Mouse (Mus musculus): Measurements from ENCODE around the gene Car6.
A peak's percentile ranks its signal among the peaks of the same experiment; 100 is the strongest.

Car6 gene

DNA sequence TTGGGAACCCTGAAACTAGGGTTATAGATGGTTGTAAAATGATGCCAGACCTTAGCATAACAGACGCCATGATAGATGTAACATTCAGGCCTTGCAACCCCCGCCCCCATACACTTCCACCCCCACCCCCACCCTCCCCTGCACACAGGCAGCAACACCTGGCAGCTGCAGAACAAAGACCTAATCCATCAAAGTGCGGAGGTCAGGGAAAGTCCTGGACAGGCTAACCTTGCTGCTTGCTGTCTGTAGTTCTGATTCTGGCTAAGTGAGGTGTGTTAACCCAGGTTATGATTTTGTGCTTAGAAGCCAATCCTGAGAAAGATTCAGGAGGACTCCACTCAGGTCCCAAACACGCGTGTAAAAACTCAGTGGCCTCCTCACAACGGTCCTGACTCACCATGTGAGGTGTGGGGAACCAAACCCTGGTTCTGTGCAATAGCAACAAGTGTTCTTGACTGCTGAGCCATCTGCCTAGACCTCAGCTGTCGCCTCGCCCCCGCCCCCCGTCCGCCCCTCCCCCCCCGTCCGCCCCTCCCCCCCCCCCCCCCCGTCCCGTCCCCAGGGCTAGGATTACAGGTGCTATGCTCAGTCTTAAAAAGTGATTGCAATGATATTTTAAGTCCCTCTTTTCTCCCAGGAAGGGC lies 28.7 kb upstream of the Car6 start:
- no peak for DNase-seq (ENCODE audit: extremely low spot score)

DNA sequence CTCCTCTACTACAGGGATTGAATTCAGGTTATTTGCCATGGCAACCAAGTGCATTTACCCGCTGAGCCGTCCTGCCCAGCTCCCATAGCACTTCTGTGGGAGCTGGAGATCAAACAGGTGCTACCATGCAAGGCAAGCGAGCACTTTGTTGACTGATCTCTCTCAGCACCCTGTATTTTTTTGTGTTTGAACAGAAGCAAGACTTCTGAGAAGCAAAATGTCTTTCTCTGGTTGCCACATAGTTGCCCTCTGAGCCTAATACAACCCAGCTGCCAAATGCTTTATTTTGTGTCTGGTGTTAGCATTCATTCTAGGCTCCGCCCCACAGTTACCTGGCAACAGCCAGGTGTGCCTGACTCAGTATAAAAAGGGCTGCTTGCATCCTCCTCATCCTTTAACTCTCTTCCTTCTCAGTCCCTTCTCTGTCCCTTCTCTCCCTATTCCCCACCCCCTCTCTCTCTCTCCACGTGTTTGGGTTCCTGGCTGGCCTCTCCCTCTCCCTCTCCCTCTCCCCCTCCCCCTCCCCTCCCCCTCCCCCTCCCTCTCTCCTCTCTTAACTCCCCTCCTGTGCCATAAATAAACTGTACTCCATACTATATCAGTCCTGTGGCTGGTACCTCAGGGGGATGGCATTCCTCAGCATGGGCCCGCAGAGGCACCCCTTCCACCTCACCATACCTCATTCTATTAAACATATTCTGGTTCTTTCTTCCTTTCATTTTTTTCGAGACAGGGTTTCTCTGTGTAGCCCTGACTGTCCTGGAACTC lies 27.6 kb upstream of the Car6 start:
- DNase-seq (ENCODE audit: extremely low spot score), result no peak

DNA sequence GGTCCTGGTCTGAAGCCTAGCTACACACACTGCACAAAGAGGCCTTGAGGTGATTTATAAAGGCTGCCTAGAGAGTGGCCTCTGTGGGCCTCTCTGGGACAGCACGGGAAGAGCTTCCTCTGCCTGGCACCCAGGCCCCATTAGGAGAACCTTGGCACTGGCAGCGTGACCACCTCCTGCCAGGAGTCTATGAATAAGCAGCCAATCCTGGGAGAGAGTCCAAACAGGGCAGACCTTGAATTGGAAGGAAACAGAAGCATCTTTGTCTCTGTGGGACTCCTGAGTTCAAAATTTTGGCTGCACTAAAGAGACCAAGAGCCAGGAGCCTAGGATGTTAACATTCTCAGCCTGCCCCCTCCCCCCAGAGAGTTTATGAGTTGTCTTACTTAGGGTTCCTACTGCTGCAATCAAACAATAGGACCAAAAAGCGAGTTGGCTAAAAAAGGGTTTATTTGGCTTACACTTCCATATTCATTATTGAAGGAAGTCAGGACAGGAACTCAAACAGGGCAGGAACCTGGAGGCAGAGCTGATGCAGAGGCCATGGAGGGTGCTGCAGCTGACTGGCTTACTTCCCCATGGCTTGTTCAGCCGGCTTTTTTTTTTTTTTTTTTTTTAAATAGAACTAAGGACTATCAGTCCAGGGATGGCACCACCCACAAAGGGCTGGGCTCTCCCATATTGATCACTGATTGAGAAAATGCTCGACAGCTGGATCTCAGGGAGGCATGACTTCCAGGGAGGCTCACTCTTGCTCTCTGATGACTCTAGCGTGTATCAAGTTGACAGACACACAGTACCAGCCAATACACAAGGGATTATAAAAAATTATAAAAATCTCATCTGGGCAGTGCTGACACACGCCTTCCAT lies 25.9 kb upstream of the Car6 start:
- DNase-seq (ENCODE audit: extremely low spot score), result no peak

DNA sequence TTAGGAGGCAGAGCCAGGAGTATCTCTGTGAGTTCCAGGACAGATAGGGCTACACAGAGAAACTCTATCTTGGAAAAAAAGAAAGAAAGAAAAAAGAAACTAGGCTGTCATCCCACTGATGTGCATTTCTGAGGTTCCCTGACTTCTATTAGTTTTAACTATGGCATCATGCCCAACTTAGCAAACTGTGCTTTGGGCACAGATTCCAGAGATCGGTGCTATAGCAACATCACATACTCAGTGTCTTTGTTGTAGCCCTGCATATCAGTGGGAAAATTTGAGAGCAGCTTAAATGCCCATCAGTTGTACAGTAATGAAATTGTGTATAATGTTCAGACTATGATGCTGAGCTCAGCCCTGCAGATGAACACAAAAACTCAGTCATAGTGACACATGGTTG lies 24.6 kb upstream of the Car6 start:
- no peak for DNase-seq (ENCODE audit: extremely low spot score)

DNA sequence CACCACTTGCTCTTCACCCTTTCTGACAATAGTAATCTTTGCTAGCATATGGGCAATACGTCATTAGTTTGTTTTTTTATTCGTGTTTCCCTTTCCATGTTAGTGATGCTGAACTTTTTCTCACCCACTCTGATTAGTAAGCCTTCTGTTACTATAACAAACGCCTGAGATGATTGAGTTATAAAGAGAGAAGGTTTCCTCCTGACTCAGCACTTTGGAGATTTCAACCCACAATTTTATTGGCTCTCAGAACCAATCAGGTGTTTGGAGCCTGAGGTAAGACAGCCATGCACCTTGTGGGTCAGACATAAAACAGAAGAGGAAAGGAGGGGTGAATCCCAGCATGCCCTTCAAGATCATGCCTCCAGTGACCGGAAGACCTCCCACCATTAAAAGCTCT lies 22.7 kb upstream of the Car6 start:
- no peak for DNase-seq (ENCODE audit: extremely low spot score)

DNA sequence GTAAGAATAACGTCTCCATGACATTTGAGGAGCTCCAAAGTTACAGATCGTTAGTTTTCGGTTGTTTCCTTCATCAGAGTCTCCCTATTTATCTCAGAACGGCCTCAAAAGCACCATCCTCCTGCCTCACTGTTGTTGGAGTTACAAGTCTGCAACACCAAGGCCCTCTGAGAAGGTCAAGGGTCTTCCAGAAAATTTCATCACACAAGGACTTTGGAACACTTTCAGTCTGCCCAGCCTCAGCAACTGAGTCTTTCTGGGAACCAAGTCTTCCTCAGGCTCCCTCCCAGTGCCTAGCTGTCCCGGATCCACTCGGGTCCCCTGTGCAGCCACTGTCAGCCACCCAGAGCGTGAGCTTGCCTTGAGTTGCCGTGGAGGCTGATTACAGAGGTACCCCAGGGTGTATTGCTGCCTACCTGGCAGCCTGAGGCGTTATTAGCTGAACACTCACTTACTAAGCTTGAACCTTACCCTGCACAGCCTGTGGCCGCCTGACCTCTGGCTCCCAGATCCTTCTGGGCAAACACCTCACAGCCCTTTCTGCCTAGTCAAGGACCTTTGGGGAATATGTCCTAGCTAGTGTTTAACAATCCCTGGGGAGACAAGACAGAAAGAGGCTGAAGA lies 20.0 kb upstream of the Car6 start:
- DNase-seq (ENCODE audit: extremely low spot score), result no peak

DNA sequence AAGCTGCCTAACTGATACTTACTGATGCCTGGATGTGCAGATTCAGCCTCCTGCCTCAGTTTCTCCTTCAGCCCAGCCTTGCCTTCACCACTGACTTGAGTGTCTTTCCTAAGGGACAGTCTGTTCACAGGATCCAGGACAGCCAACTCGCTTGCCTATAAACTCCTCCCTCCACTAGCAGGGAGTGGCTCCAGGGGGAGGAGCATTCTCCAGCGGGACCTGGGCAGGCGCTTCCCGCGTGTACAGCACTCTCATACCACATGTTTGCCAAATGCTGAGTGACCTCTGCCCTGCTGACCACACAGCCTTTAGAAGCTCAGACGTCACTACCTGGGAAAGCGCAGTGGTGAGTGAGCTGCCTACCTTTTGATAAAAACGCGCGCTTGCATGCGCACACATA lies 19.5 kb upstream of the Car6 start:
- DNase-seq (ENCODE audit: extremely low spot score), result peak; percentile 64

DNA sequence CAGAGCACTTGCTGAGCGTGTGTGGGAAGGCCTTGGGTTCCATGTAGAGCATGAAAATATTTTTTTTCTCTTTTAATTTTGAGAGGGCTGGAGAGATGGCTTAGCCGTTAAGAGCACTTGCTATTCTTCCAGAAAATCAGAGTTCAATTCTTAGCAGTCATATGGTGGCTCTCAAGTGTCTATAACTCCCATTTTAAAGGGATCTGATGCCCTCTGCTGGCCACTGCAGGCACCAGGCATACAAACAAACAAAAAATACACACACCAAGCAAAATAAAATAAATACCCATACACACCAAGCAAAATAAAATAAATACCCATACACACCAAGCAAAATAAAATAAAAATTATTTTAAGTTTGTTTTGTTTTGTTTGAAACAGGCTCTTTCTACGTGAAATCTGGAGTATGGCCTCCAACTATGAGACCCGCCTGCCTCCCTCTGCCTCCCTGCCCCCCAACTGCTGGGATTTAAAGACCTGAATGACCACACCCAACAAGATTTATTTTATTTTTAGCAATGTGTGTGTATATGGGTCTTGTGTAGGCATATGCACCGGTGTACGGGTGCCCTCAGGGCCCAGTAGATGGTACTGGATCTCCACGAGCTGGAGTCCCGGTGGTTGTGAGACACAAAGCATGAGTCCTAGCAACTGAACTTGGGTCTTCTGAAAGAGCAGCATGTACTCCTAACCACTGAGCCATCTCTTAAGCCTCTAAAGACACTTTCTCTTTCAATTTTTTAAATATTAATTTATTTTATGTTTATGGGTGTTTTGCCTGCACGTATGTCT lies 18.6 kb upstream of the Car6 start:
- DNase-seq (ENCODE audit: extremely low spot score), result peak; percentile 53

DNA sequence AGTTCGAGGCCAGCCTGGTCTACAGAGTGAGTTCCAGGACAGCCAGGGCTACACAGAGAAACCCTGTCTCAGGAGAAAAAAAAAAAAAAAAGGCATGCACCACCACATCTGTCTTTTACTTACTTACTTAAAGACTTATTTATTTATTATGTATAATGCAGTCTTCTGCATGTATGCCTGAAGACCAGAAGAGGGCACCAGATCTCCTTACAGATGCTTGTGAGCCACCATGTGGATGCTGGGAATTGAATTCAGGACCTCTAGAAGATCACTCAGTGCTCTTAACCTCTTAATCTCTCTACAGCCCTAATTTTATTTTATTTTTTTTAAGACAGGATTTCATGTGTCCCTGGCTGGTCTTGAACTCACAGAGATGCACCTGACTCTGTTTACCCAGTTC lies 16.8 kb upstream of the Car6 start:
- no peak for DNase-seq (ENCODE audit: extremely low spot score)

DNA sequence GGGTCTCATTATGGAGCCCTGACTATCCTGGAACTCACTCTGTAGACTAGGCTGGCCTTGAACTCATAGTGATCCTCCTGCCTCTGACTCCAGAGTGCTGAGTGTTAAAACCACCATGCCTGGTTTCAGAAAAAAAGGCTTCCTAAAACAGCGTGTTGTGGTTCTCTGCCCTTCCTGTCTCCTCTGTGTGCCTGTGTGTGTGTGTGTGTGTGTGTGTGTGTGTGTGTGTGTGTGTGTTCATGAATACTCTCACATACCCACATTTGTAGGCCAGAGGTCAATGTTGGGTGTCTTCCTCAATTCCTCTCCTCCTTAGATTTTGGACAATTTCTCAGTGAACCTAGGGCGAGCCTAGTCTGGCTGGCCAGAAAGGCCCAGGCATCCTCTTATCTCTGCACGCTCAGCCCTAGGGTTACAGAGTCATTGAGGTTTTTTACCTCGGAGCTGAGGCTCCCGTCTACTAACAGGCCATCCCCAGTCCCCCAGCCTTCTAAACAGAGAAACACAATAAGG lies 16.0 kb upstream of the Car6 start:
- DNase-seq (ENCODE audit: extremely low spot score), result no peak

DNA sequence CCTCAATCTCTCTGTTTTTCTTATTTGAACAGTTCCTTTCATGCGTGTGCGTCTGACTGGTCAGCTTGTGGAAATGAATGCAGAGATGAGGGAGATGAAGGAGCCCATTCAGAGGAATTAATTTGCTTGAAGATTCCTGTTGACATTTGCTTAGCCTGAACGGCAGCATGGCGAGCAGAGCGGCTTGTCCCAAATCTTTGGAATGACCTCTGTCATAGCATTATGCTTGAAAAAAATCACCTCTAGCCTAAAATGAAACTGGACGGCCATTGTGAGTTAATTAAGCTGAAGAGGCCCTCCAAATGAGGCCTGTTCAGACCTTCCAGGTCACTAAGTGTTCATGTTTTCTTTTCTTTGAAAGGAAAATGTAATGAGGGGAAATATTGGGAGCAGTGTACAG lies 15.3 kb upstream of the Car6 start:
- no peak for DNase-seq (ENCODE audit: extremely low spot score)

DNA sequence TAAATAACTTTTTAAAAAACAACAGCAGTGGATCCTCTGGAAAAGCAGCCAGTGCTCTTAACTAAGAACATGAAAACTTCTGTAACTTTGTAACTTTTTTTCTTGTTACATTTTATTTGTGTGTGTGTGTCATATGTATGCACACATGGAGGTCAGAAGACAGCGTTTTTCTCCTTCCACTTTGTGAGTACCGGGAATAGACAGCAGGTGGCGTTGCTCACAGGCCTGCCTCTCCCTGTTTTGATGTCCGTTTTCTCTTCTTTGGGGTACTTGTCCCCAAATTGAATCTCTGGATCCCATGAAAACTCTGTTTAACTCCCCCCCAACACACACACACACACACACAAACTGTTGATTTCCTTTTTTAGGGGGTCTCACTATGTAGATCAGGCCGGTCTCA lies 12.8 kb upstream of the Car6 start:
- DNase-seq (ENCODE audit: extremely low spot score), result no peak

DNA sequence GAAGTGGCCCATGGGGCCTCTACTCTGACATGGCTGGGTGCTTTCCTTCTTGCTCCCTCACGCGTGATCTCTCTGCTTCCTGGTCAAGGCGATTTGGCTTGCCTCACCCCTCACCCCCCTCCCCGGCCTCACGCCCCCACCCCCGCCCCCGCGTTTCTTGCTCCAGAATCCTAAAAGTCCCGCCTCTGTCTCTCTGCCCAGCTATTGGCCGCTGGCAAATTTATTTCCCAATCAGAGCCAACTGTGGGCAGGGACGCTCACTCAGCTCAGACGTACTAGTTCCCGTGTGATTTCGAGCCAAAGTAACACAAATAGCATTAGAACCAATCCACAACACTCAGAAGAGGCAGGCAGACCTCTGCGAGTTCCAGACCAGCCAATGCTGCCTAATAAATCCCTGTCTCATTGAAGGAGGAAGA lies 11.4 kb upstream of the Car6 start:
- DNase-seq (ENCODE audit: extremely low spot score), result peak; percentile 84

DNA sequence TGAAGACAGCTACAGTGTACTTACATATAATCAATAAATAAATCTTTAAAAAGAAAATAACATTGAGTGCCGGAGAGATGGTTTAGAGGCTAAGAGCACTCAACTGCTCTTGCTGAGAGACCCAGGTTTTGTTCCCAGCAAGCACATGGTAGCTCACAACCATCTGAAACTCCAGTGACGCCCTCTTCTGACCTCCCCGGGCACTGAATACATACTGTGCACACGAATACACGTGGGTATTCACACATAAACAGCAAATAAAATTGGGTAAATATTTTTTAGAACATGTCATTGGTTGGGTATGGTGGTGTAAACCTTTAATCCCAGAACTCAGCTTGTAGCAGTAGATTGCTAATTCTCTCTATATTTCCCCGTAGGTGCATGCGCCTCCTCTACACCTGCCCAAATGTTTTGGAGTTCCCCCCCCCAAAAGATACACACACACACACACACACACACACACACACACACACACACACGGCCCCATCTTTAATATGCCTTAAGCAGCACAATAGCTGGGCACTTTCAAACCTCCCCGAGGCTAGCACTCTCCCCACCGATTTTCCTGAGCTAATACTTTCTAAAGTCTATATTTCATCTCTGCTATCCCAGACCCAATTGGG lies 10.9 kb upstream of the Car6 start:
- no peak for DNase-seq (ENCODE audit: extremely low spot score)

DNA sequence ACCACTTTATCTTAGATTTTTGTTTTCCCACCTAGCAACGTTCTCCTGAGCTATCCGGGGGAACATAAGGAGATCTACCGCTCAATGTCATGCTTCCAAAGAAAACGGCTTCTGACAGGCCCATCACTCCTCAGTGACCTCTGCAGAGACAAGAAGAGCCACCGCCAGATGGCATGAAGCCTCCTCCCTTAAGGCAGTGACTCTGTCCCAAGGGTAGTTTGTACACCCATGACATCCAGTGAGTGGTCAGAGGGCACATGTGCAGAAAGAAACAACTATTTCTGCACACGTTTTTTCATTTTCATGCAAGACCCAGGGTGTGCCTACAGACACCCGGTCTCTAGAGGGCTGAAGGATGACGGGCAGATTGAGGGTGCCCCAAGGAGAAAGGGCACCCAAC lies 9.2 kb upstream of the Car6 start:
- no peak for DNase-seq (ENCODE audit: extremely low spot score)

DNA sequence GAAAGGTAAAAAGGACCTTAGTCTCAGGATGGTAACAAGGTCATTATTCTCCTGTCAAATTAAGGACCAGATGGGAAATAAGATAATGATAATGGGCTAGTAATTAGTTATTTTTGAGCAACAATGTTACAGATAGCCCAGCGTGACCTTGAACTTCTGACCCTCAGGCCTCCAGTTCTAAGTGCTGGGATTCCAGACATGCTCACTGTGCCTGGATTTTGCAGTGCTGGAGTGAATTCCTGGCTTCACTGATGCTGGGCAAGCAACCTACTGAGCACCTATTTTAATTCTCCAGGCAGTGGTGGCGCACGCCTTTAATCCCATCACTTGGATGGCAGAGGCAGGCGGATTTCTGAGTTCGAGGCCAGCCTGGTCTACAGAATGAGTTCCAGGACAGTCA lies 8.6 kb upstream of the Car6 start:
- no peak for DNase-seq (ENCODE audit: extremely low spot score)

DNA sequence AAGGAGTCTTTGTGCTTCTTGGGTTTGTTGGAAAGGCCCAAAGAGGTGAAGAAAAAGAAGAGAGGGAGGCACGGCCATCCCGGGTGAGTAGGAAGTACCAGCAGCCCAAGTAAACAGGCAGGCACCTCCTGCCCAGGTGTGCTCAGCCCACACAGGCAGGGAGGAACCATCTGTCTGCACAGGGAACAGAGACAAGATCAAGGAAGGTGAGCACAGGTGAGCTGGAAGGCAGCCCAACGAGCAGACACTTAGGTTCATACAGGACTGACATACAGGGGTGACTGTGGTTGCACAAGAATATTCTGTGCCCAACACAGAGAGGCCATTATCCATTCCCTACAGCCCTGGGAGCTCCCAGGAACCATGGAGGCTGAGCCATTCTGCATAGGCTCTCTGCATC lies 3.7 kb upstream of the Car6 start:
- no peak for DNase-seq (ENCODE audit: extremely low spot score)

DNA sequence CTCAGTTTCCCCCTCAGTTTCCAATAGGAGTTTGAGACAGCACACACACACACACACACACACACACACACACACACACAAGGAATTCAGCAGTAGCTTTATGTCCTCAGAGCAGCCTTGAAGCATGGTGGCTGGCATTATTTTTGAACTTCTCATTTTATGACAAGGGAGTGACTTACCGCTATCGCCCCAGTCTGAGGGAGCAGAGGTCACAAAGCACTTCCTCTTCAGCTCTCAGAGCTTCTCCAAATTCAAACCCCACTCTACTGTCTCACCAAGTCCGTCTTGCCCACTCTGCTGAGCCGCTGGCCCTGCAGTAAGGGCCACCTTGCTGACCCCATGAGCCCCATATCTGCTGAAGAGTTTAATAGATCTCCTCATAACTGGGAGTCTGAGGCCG lies 1.6 kb upstream of the Car6 start:
- no peak for DNase-seq (ENCODE audit: extremely low spot score)

DNA sequence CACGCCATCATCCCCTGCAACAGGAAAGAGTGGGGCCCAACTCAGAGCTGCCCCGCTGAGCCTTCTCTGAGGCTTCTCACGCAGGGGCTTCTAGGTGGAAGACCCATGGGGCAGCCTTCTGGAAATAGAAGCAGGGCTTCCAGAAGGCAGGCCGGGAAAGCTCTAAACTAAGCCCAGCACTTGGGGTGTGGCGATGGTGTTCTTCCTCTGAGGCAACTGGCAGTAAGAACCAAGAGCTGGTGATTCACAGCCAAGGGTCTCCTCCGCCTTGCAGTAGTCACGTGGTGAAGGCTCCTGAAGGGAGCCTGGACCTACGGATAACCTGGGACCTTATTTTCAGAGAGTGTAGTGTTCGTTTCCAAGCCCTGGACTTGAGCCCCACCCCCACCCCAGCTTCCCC lies 2.9 kb downstream of the Car6 start:
- no peak for DNase-seq (ENCODE audit: extremely low spot score)

DNA sequence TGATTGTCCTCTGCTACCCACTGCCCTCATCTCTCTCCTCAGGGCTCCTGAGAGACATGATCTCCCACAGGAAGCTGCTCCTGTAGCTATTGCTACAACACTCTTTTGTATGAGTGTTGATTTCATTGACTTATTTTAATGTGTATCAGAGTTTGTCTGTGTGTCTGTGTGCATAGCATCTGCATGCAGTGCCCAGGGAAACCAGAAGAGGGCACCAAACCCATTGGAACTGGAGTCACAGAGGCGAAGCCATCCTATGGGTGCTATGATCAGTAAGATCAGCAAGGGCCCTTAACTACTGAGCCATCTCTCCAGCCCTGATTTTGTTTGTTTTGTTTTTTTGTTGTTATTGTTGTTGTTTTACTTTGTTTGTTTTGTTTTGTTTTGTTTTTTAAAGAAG lies 7.2 kb downstream of the Car6 start:
- DNase-seq (ENCODE audit: extremely low spot score), result peak; percentile 61

DNA sequence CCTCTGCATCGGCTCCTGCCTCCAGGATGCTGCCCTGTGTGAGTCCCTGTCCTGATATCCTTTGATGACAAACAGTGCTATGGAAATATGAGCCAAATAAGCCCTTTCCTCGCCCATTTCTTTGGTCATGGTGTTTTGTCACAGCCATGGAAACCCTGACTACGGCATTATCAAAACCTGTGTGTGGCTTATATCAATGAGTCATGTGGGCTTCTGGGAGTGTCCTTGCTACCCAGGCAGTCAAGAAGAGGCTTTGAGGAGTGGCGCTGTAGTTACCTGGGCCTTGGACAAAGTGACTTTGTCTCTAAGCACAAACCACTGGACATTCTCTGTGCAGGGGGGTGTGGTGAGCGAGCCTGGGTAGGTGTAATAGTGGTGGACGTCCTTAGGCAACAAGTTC lies 8.9 kb downstream of the Car6 start:
- no peak for DNase-seq (ENCODE audit: extremely low spot score)
